Mouse (Mus musculus) heart, postnatal 25 days (tissue): ENCODE measurements at regions not wholly inside any gene's neighbourhood (a gene's known extent, or its start where the extent isn't known, plus 50 kb on each side); places are given as distances from the start of the nearest gene placed in this dataset.

Experiments used
- DNase-seq: peaks from one replicate; pipeline ENCODE4 v3.0.0; 2022; ENCODE audit warnings: low spot score
- intact Hi-C: fragments of 180-260 bp; cut with DNase I; formaldehyde crosslinking; loops from one replicate; pipeline ENCODE4 v1.15.1; 2025

GRCm38 (mm10) chr3:99674145-99674544 is 211.1 kb upstream of the Spag17 start:
- no peak for DNase-seq
- intact Hi-C loops, result no loop called here

GRCm38 (mm10) chr3:99709506-99709905 is 175.7 kb upstream of the Spag17 start:
- intact Hi-C loops, result no loop called here

GRCm38 (mm10) chr3:99716381-99716780 is 168.8 kb upstream of the Spag17 start:
- DNase-seq, result no peak
- intact Hi-C loops, result no loop called here

More at GRCm38 (mm10) chr3:99709506-99709905, 175.7 kb upstream of the Spag17 start:
- no peak for DNase-seq

- DNase-seq, result no peak
- intact Hi-C loops, result no loop called here
Measured at GRCm38 (mm10) chr3:99738093-99738803, 147.0 kb upstream of the Spag17 start.

DNA sequence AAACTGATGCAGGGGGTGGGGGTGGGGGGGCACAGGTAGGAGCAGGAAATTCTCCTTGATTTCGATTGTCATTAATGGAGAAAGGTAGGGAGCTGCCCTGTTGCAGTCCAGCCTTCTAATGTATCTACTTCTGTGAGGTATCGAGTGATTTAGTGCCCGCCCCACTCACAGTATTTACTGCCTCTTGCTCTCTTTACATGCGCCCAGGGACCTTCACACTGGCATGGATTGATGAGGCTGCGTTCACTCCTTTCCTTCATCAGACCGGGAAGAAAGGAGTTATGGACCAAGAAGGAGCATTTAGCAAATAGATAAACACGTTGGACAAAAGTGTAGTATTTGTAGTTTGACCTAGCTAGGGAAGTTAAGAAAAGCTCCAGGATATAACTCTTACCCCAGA is 145.6 kb upstream of the Spag17 start:
- no peak for DNase-seq
- intact Hi-C loops, result no loop called here

DNA sequence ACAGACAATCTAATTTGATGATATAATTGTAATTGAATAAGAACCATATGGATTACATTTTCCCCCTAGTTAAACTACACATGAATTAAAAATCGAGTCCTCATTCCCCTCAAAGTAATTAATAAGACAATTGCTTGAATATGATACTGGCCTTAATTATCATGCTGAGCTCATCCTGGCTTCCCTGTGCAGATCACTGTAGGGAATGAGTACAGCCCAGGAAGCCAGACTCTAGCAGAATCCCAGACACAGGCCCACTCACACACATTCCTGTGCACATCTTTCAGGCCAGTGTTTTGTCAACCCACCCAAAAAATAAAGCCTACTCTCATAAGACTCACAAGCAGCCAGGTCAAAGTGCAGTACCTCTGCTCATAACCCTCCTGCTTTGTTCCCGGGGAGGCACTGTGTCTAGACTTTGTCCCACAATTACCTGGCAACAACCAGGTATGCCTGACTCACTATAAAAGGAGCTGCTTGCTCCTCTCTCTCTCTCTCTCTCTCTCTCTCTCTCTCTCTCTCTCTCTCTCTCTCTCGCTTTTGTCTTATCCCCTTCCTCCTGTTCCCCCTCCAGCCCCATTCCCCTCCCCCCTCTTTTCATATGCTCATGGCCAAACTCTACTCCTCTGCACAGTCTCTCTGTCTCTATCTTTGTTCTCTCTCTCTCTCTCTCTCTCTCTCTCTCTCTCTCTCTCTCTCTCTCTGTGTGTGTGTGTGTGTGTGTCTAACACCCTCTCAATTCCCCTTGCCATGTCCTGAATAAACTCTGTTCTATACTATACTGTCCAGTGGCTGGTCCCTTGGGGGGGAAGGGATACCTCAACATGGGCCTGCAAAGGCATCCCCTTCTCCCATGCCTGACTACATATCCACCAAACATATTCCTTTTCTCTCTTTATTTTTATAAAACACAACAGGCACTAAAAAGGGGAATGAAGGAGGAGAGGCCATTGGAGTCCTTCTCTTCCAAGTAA is 143.7 kb upstream of the Spag17 start:
- DNase-seq, result no peak
- intact Hi-C loops, result no loop called here

DNA sequence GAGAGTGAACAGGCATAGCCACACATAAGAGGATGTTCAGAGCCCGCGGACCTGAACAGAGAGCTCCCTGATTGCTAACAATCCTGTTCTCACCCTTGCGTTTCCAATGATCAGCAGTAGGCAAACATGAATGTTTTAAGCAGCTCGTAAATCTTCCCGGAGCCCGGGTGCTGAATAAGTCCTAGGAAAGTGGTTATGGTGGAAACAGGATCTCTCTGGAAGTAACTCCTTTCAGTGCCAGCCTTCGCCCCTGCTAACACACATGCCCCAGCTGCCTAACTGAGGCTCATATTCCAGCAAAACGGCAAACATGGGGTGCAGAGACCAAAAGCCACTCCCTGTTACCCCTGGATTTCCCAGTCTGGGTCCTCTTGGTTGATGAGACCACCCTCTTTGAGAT is 135.5 kb upstream of the Spag17 start:
- no peak for DNase-seq
- intact Hi-C loops, result no loop called here

DNA sequence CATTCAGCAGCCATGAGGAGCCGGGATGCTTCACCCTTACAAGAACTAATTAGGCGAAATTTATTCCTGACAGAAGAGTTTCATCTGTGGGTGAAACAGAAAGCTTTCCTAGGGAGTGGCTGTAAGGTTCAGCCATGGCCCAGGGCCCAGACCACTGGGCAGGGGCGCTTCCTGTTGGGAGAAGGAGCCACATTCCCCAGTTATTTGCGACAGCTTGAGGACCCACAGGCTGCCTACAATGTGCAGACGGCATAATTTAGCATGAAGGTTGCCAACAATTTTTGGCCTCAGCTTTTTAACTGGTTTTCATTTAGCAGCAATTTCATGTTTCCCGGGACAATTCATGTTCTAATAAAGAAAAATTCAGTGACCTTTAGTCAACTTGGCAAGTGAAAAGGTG is 106.7 kb upstream of the Spag17 start:
- no peak for DNase-seq
- intact Hi-C loops, result no loop called here

DNA sequence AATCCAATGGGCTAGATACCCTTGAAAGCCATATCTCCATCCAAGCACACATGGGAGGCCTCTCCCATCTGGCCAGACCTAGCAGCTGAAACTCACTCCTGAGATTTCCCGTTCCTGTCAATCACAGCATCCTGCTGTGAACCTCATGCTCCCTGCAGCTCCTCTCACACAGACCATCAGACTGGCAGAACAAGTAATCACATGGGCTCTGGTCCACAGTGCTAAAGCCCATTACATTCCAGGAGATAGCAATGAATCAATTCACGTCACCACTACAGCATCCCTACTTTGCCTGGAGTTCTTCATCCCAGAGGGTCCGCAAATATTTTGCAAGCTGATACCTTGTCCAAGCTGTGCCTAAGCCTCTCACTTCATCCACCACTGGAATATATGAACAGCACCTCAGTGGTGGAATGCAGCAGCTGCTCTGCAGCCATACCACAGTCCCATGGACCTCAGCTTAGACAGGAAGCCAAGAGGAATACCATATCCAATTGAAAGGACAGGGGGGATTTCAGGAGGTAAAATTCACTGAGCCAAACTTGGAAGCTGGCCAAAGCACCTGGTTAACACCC is 99.2 kb upstream of the Spag17 start:
- intact Hi-C loops, result no loop called here
- no peak for DNase-seq

DNA sequence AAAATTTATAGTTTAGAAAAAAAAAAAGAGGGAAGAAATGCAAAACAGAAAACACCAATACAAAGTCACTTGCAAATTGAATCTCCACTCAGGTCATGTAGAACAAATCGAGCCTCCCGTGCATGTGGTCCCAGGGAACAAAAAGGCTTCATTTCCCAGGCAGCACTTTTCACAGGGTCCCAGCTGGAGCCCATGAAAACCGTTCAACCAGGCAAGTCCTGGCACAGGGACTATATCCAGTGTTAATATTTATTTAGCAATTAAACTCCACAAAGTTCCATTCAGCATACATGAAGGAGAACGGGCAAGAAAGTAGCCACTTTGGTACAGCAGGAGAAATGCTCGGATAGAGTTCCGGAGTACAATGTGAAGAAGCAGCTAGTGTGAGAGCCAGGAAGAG is 93.9 kb upstream of the Spag17 start:
- no peak for DNase-seq
- intact Hi-C loops, result no loop called here

- no peak for DNase-seq
- intact Hi-C loops, result no loop called here
Measured at GRCm38 (mm10) chr3:99793622-99794021, 91.6 kb upstream of the Spag17 start.

GRCm38 (mm10) chr3:99795835-99796234 is 89.4 kb upstream of the Spag17 start:
- intact Hi-C loops, result no loop called here

GRCm38 (mm10) chr3:99797791-99798190 is 87.4 kb upstream of the Spag17 start:
- intact Hi-C loops, result no loop called here
- DNase-seq, result no peak

More at GRCm38 (mm10) chr3:99795835-99796234, 89.4 kb upstream of the Spag17 start:
- DNase-seq, result no peak

DNA sequence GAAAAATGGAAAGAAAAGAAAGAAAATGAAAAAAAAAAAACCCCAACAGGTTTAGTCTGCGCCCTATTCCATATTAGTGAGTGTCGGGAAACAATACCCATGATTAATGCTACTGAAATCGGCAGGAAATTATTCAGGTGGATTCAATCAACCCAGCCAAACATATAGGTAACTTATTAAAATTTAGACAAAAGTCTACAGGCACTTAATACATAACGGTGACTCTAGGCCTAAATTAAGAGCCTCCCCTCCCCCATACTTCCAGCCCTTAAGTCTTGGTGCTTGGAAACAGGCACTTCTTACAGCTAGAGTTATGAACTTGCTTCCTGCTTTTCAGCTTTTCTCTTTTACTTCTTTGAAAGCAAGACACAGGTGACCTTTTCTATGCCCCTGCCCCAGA is 74.7 kb upstream of the Spag17 start:
- intact Hi-C loops, result no loop called here
- no peak for DNase-seq

- no peak for DNase-seq
- intact Hi-C loops, result no loop called here
Measured at GRCm38 (mm10) chr3:99811276-99811675, 73.9 kb upstream of the Spag17 start.

- no peak for DNase-seq
- intact Hi-C loops, result no loop called here
Measured at GRCm38 (mm10) chr3:99812836-99813235, 72.4 kb upstream of the Spag17 start.

DNA sequence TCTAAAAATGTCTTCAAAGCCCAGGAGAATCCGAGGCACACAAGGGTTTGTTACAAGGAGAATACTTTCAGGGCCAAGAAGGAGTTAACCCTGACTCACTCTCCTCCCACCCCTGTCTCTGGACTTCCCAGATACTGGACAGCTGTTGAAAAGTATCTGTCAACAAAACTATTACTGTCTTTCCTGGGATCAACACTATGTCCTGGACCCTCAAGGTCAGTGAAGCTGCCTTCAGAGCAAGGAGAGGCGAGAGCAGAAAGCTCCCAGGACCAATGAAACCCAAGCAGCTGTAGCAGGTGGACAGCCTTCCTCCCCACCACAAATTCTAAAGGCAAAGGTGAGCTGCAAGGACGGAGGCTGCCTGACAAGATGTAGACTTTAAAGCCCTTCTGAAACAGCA is 70.1 kb upstream of the Spag17 start:
- intact Hi-C loops, result no loop called here
- DNase-seq, result no peak

DNA sequence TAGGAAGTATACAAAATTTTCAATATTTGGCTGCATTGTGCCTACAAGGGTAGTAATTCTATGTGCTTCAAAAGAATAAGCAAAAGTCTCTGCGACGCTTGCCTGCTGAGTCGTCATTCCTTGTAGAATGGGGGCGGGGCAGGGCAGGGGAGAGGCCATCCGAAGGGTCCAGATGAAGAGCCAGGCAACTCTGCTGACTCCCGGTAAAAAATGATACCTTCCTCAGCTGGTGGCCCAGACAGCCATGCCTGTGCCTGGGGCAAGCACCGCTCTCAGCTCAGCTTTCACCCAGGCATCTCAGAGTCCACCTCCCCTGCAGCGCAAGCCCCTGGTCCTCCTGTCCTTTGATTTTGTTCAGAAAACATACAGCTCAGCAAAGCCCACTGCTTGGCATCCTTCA is 67.2 kb upstream of the Spag17 start:
- DNase-seq, result no peak
- intact Hi-C loops, result no loop called here

GRCm38 (mm10) chr3:99822735-99823134 is 62.5 kb upstream of the Spag17 start:
- peak; percentile 26 for DNase-seq
- intact Hi-C loops, result loop anchor here (5.0 kb wide), 1 partner anchor 570 kb away; no protein-coding TSS in a partner anchor

DNA sequence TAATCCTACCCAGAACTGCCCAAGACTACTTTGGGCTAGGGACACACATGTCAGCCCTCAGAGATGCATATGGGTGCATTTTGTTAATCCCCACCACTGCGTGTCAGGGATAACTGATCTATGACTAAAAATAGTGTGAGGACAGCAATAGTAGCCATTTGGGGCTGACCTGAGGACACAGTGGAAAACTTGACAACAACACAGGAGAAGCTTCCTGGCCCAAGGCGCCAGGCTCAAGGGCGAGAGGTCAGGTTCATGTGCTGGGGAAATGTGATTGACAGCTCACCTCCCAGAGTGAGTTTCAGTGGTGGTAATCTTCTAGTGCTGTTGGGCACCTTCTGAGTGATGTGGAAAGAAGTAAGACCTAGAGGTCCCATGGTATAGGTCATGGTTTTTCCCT is 62.0 kb upstream of the Spag17 start:
- no peak for DNase-seq
- intact Hi-C loops, result loop anchor here (5.0 kb wide), 1 partner anchor 571 kb away; no protein-coding TSS in a partner anchor
